Mouse (Mus musculus) MEL (cell line): ENCODE measurements around the gene Mndal. TPM values are rescaled to one million over a fixed set of nuclear protein-coding genes. Genes with fewer than 3 reads are reported as not detected.
"Not testable (repeated sequence)": the region's sequence is repeated elsewhere in the genome, so short reads cannot be mapped to it uniquely, and the experiment has no call there.

Experiments used
- DNase-seq: peaks from one replicate; pipeline ENCODE4 v3.0.0; 2011; ENCODE audit warnings: low read depth, low spot score
- H3K27ac ChIP-seq: 2 replicates; pipeline ENCODE4 v1.5.1; 2012; ENCODE audit warnings: low read depth, mild to moderate bottlenecking, control low read depth, low read length, moderate library complexity; ENCODE audit not compliant: control insufficient read depth
- H3K27me3 ChIP-seq, 2 experiments: fragments of 150-350 bp in 1 of 2; sonication (generic) in 1 of 2; 2 replicates each; pipeline ENCODE4 v1.6.1; 2012; ENCODE audit warnings: low read length in 2 of 2, mild to moderate bottlenecking in 2 of 2, improper control_type of control experiment in 1 of 2, moderate library complexity in 1 of 2; ENCODE audit not compliant: insufficient read depth in 2 of 2, control insufficient read depth in 1 of 2
- H3K36me3 ChIP-seq, 2 experiments: 2 replicates each; pipeline ENCODE4 v1.6.1; 2012 to 2014; ENCODE audit warnings: low read length in 2 of 2, improper control_type of control experiment in 1 of 2, inconsistent platforms in 1 of 2, mild to moderate bottlenecking in 1 of 2; ENCODE audit not compliant: insufficient read depth in 2 of 2, control insufficient read depth in 1 of 2
- H3K4me1 ChIP-seq, 2 experiments: fragments of 150-350 bp in 1 of 2; sonication (generic) in 1 of 2; 2 replicates each; pipeline ENCODE4 v1.6.1; 2012; ENCODE audit warnings: low read length in 2 of 2, improper control_type of control experiment in 1 of 2, mild to moderate bottlenecking in 1 of 2; ENCODE audit not compliant: insufficient read depth in 2 of 2, control insufficient read depth in 1 of 2
- H3K4me3 ChIP-seq, 2 experiments: fragments of 150-350 bp in 1 of 2; sonication (generic) in 1 of 2; 2 replicates each; pipeline ENCODE4 v1.5.1; 2012; ENCODE audit warnings: low read depth in 2 of 2, low read length in 2 of 2, mild to moderate bottlenecking in 2 of 2, moderate library complexity in 2 of 2, control low read depth in 1 of 2, improper control_type of control experiment in 1 of 2; ENCODE audit not compliant: control insufficient read depth in 1 of 2, insufficient read depth in 1 of 2
- H3K79me2 ChIP-seq: 2 replicates; pipeline ENCODE4 v1.6.1; 2012; ENCODE audit warnings: mild to moderate bottlenecking, low read length, moderate library complexity; ENCODE audit not compliant: control insufficient read depth, poor library complexity, insufficient read depth
- H3K9ac ChIP-seq: 2 replicates; pipeline ENCODE4 v1.6.1; 2012; ENCODE audit warnings: low read depth, mild to moderate bottlenecking, control low read depth, low read length, moderate library complexity; ENCODE audit not compliant: control insufficient read depth, poor library complexity, severe bottlenecking
- H3K9me3 ChIP-seq: fragments of 150-350 bp; sonication (generic); replicated peaks from 2 replicates; pipeline ENCODE4 v1.6.1; 2012; ENCODE audit warnings: mild to moderate bottlenecking, low read length, improper control_type of control experiment, moderate library complexity; ENCODE audit not compliant: insufficient read depth
- polyA plus RNA-seq, 2 experiments: library from polyadenylated mRNA; stranded (reverse) in 1 of 2; unstranded in 1 of 2; fragments of >175 nt in 1 of 2; fragments of >200 nt in 1 of 2; gene quantifications; 2 replicates each; pipeline versions ENCODE4 v1.2.1 to v1.2.4; 2012; ENCODE audit warnings: low replicate concordance in 2 of 2, low read depth in 1 of 2; ENCODE audit not compliant: insufficient read length in 2 of 2, insufficient read depth in 1 of 2, missing spikeins in 1 of 2
- total RNA-seq: library from RNA; depleted of rRNA; stranded (reverse); fragments of 300-350 nt; gene quantifications from 2 replicates; pipeline ENCODE4 v1.2.3, GENCODE M21; 2012; rRNA removed

The Mndal gene
- total and polyA plus RNA-seq, 3 experiments, result not detected

DNA sequence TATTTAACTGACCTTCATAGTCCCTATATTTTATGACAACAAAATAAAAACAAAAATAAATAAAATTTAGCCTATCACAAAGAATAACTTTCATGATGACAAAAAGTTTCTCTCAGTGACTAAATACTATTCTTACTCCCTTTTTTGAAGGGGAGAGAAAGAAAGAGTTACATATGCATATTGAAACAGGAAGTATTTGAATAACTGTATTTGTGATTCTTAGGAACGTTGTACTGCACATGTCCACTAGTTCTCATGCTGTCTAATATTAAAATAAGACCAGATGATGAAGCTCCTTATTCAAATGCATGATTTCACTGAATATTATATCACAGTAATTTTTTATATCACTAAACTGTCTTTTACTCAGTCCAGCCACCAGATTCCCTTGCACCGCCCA, 140.5 kb downstream of the Mndal start:
- DNase-seq, H3K36me3 ChIP-seq, H3K9ac ChIP-seq, H3K79me2 ChIP-seq, H3K4me3 ChIP-seq, H3K27ac ChIP-seq, H3K27me3 ChIP-seq, H3K9me3 ChIP-seq, H3K4me1 ChIP-seq: not testable (repeated sequence)

Other genes with a start within 250 kb of the Mndal start
- gene Ifi207, start 200.7 kb downstream of the Mndal start, total RNA-seq, result not detected in 2 replicates
- gene Ifi207, start 200.7 kb downstream of the Mndal start, polyA plus RNA-seq, result not detected
- gene Ifi204, start 175.5 kb downstream of the Mndal start, total RNA-seq, result not detected in 2 replicates
- not detected for gene Ifi204, start 175.5 kb downstream of the Mndal start, polyA plus RNA-seq
- not detected in 2 replicates for gene Ifi211, start 29.4 kb downstream of the Mndal start, total RNA-seq
- not detected for gene Ifi211, start 29.4 kb downstream of the Mndal start, polyA plus RNA-seq
- 0.08 and 0.10 TPM in 2 replicates for gene Ifi203, start 181 bp upstream of the Mndal start, total RNA-seq
- under 1 TPM in 1 of 2 experiments, not detected in 1; 0.25 TPM for gene Ifi203, start 181 bp upstream of the Mndal start, polyA plus RNA-seq
- gene Ifi202b, start 40.3 kb upstream of the Mndal start, total RNA-seq, result not detected in 2 replicates
- gene Ifi202b, start 40.3 kb upstream of the Mndal start, polyA plus RNA-seq, result not detected
- gene Ifi205, start 89.3 kb upstream of the Mndal start, total RNA-seq, result not detected in 2 replicates
- gene Ifi205, start 89.3 kb upstream of the Mndal start, polyA plus RNA-seq, result not detected
- not detected in 2 replicates for gene Olfr433, start 98.2 kb upstream of the Mndal start, total RNA-seq
- not detected for gene Olfr433, start 98.2 kb upstream of the Mndal start, polyA plus RNA-seq
- gene Olfr432, start 106.7 kb upstream of the Mndal start, total RNA-seq, result not detected in 2 replicates
- gene Olfr432, start 106.7 kb upstream of the Mndal start, polyA plus RNA-seq, result not detected
- gene Olfr430, start 124.1 kb upstream of the Mndal start, total RNA-seq, result not detected in 2 replicates
- gene Olfr430, start 124.1 kb upstream of the Mndal start, polyA plus RNA-seq, result not detected
- not detected in 2 replicates for gene Olfr429, start 141.8 kb upstream of the Mndal start, total RNA-seq
- not detected for gene Olfr429, start 141.8 kb upstream of the Mndal start, polyA plus RNA-seq
- gene Olfr427, start 154.4 kb upstream of the Mndal start, total RNA-seq, result not detected in 2 replicates
- gene Olfr427, start 154.4 kb upstream of the Mndal start, polyA plus RNA-seq, result not detected
- gene Olfr231, start 178.7 kb upstream of the Mndal start, total RNA-seq, result not detected in 2 replicates
- gene Olfr231, start 178.7 kb upstream of the Mndal start, polyA plus RNA-seq, result not detected
- gene Olfr424, start 189.0 kb upstream of the Mndal start, total RNA-seq, result not detected in 2 replicates
- gene Olfr424, start 189.0 kb upstream of the Mndal start, polyA plus RNA-seq, result not detected
- not detected in 2 replicates for gene Olfr420, start 213.1 kb upstream of the Mndal start, total RNA-seq
- gene Olfr420, start 213.1 kb upstream of the Mndal start, polyA plus RNA-seq, result not detected
- gene Spta1, start 230.3 kb upstream of the Mndal start, total RNA-seq, result 39.1 and 43.5 TPM in 2 replicates
- 10 to 100 TPM; 46.1 to 98.0 TPM for gene Spta1, start 230.3 kb upstream of the Mndal start, polyA plus RNA-seq